Mouse (Mus musculus) MEL-GATA-1-ER (cell line): ENCODE data around the gene Sema5b.

Experiments used
- DNase-seq: peaks from one replicate; pipeline ENCODE4 v3.0.0-alpha.2; 2012; ENCODE audit warnings: low read depth; ENCODE audit errors: extremely low read depth

The Sema5b gene

DNA sequence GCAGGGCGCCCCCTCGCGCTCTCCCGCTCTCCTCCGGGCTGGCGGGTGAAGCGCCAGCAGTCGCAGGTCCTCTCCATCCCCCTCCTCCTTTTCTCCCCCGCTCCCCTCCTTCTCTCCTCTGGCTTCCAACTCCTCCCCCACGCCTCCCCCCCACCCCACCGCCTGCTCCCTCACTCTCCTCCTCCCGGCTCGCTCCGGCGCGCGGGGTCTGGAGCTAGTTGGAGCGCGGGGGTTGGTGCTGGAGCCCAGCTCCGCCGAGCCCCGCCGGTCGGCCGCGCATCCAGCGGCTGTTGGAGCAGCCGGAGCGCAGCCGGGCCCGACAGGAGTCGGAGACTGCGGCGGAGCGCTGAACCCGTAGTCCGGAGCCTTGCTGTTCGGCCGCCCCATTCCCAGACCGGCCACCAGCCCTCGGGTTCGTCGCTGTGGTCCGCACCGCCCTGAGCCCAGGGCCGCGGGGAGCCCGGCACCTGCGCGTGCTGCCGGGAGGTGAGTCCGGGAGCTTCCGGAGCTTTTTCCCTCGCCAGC, at the start of gene Sema5b:
Gene Sema5b, plus strand, starts transcription at position 29 of the 525 bp plus-strand sequence.
- DNase-seq = no peak

DNA sequence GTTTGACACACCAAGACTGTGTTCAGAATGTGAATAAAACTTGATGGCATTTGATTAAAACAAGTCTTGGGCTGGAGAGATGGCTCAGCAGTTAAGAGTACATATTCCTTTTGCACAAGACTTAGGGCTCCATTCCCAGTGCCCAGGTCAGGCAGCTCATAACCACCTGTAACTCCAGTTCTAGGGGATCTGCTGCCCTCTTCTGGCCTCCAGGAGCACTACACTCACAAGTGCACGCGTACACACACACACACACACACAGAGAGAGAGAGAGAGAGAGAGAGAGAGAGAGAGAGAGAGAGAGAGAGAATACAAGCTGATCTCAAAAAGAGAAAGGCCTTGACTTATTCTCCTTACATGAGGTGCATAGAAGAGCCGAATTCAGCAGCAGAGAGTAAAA, 40.6 kb upstream of the Sema5b start:
- DNase-seq = no peak

DNA sequence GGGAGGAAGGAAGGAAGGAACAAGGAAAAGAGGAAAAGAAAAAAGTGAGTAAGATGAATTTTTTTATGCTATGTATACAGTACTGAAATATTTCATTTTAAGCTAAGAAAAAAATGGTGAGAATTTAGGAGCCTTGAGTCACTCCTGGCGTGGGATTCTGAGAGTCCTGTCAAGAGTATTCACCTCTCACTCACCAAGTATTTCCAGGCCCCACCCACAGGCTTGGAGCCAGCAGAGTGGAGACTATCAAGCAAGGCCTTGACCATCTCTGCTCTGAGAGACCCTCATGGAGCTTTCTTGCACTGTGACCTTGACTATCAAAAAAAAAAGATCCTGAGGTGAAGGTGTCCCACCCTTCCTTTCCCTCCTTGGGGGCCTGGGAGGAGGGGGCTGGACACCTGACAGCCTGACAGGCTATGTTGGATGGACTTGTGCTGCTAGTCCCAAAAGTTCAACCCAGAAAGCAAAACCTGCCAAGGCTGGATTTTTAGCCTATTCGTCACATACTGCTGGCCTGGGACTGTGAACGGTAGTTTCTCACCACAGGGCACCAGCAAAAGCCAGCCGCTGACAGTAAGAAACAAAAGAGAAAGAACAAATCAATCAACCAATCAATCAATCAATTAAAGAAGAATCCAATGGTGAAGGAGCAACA, 39.7 kb upstream of the Sema5b start:
- DNase-seq = no peak

DNA sequence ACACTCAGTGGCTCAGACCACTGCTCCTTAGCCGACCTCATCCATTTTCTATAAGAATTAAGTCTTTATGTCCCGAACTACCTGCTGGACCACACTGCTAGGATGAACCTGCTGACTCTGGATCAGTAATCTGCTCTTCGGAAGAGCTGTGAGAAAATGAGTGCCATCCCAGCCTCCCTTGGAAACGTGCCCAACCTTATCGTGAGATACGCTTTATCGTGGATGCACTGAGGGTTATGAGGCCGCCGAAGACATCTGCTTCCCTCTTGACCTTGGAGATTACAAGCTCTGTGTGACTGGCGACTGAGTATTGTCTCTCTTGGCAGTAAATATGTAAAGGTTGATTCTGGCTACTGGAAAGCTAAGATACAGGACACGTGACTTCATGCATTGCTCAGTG, 38.5 kb upstream of the Sema5b start:
- DNase-seq = no peak

DNA sequence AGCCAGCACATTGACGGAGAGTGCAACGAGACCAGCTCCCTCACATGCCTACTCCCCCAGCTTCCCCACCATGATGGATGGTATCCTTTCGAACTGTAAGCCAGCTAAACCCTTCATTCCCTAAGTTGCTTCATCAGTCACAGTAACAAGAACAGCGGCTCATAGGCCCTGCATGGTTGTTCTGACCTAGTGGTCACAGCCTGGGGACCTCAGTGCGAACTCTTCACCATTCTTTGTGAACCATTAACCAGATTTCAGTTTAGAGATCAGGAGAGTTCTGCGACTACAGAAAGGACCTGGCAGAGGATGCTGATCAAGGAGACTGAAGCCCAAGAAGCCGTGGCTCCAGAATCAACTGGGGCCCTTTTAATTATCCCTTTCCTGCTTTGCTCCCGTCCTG, 36.7 kb upstream of the Sema5b start:
- no peak for DNase-seq

DNA sequence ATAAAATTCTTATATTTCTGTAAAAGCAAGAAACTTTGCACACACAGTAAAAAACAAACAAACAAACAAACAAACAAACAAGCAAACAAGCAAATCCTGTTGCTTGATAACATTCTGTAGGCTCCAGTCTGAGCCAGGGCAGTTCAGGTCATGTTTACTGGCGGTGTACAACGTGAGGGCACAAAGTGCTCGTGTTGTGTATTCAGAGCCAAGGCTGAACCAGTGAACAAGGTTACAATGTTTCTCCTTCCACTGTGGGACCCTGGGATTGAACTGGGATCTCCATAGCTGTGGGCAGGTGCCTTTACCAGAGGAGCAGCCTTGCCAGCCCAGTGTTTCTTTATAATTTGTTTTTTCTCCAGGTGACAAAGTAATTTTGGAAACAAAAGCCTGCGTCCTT, 35.2 kb upstream of the Sema5b start:
- DNase-seq = no peak

DNA sequence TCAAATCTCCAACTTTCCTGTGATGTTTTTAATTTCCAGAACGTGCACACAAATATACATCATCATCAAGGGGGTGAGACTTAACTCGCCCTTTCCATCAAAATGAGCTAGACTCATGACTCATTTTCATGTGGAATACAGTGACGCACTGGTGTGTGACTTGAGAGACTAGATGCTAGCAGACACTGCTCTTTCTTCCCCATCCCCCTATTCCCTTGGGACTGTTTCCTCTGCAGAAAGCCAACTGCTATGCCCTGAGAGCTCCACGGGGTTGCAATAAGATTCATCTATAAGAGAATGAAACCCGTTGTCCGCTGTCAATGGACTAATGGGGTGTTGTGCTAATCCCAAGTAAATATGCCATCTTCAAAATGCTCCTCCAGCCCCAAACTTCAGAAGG, 32.4 kb upstream of the Sema5b start:
- no peak for DNase-seq

DNA sequence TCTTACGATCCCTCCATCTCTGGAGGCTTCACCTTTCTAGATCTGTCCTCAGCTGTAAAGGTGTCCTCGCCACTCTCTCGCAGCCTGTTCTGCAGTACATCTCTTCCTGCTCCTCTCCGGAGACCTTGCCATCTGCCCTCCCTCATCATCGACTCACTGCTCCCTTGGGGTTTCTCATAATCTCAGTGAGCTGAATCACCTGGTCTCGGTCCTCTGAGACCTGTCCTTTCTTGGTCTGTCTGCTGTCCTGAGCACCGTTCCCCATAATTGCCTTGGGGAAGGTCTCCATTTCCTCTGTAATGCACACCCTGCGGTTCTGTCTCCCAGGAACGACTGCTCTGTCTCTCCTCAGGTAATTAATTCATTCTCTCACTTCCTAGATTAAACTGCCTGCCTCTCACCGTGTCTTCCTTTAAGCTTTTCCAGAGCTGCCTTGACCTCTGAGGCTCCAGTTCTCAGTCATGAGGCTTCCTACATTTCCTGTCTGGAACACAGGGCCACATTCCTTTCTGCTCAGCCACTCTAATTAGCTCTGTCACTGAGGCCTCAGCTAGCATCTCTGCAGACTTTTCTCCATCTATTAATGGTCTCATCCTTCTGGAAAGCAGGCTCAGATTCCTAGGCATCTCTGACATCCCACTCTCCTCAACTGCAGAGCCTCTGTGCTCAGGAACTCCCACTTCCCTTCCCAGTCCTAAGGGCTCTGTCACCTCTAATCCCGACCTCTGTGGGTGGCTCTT, 31.4 kb upstream of the Sema5b start:
- DNase-seq = no peak

DNA sequence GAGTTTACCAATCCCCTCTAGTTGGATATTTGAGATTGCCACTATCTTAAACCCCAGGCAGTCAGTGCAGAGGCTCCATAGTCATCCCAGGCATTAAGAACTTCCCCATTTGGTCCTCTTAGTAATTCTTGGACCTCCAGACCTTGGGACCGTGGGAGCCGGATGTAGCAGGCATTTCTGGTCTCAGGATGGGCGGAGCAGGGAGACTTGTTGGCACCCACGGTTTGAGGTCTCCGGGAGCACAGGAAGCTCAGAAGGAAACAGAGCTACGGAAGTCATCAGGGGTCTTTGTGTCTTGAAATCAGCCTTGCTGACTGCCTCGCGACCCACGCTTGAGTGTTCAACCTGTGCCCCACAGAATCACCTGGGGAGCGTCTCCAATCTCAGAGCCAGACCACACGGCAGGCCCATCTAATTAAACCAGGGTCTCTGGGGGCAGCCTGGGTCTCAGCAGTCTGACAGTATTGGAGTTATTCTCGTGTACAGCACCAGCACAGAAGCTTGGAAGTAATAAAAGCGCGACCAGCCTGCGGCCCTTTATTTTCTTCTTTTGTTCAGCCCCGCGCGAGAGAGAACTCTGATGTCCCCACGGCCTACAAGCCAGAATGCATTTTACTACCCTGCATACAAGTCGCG, 24.9 kb upstream of the Sema5b start:
- no peak for DNase-seq

DNA sequence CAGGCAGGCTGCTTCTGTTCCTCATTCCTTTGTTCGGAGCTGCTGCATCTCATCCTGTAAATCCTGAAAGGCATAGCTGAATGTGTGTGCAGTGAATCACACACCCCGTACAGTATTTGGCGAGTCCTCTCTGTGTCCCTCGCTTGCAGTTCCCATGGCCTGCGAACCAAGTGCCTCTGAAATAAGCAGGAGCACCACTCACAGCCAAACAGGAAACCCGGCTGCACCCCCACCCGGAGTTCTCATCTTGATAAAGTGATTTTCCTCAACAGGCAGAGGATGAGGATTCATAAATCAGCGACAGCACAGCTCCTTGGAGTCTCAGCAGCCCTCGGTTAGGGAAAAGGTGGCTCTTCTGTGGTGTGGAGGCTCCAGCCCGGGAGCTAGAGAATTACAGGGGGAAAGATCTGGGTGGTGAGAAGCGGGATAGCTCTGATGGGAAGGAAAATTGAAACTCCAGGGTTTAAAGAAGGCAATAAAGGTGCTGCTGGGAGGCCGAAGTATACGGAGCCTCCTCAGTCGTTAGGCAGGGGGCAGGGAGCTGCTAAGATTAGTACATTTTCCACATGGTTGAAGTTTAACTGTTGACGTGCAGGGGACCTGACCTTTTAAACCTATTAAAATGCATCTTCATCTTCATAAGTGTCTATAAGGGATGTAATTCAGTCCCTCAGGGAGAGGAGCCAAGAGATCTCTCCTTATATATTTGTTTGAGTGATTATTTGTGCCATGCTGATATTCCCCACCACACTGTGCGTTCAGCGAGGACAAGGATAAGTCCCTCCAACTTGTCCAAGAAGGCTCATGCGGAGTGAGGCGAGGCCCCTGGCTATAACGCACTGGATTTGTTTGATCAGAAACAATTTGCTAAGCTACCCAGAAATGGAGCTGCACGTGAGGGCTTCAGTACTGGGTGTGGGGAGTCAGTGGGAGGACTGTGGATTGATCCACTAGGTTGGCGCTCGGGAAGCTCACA, 22.7 kb upstream of the Sema5b start:
- DNase-seq = no peak

DNA sequence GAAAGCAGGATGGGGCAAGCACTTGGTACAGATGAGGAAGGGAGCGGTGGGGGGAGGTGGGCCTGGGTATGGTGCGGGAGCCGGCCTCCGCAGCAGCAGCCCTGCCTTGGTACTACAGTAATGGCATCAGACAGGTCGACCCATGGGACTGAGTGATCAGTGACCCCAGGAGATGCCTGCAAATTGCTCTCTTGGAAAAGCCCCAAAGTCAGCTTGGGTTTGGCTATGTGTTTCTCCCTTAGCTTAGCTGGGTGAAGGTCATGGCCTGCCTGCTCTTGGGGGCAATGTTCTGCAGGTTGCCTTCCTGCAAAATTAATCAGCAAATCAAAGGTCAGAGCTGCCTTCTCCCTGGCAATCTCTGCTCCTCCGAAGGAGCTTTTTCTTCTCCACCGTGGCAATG, 21.7 kb upstream of the Sema5b start:
- DNase-seq = no peak

DNA sequence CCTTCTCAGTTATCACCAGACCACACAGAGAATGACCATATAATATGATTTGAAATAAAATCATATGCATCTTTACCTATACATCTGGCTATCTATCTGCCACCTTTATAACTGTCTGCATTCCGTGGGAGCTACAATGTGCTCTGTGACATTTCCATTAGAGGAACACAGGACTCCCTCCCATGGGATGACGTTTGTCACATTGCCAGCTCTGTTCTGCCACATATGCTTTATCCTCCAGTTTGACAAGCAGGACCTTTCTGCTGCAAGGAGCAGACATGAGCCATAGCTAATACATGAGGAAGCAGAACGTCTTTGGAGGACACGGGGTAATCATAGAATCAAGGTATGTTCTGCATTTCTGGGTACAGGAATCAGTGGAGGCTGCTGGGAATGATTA, 16.7 kb upstream of the Sema5b start:
- no peak for DNase-seq

DNA sequence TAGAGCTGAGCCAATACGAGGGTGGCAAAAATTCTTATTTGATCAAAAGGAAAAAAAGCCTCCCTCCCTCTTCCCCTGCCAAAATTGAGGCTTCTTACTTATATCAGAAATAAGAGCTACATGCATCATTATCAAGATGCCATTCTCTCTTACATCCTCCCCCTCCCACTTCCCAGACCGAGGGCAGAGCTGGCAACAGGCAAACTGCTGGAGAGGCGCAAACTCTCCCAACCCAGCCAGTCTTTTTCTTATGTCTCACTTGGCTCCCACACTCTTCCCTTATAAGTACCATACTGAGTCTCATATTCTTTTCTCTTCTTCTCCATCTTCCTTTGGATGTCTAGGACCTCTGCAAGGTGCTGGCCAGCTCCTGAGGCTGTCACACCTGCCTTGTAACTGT, 6.3 kb upstream of the Sema5b start:
- no peak for DNase-seq

DNA sequence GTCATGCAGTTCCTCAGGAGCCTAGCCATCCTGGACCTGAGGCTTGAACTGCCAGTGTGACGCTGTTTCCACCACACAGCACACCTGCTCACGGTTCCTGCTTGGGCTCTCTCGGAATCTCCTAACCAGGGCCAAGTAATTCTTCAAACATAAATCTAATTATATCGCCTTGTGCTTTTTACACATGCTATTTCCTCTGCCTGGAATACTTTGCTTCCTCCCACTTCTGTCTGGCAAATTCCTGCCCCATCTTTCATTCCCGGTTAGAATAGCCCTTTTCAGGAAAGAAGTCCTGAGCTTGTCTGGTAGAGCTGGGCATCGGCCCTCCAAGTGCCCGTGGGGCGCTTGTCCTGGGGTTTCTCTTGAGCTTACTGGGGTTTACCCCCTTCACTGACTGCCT, 3.3 kb upstream of the Sema5b start:
- DNase-seq = no peak

DNA sequence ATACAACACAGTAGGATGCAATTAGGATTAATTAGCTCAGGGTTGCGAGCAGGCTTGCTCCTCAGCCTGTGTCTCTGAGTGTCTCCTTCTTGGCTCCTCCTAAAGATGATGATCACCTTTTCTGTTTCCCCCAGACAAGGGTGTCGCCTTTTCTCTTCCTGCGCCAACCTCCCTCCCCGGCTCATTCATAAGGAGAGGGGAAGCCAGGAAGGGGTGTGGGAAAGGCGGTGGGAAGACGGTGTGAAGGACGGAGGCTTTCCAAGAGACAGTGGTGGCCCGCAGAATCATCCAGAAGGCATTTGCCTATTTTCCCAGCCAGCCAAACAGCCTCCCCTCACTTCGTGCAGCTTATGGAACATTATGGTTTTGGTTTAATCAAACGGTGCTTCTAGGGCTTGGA, 1.9 kb upstream of the Sema5b start:
- DNase-seq = no peak

DNA sequence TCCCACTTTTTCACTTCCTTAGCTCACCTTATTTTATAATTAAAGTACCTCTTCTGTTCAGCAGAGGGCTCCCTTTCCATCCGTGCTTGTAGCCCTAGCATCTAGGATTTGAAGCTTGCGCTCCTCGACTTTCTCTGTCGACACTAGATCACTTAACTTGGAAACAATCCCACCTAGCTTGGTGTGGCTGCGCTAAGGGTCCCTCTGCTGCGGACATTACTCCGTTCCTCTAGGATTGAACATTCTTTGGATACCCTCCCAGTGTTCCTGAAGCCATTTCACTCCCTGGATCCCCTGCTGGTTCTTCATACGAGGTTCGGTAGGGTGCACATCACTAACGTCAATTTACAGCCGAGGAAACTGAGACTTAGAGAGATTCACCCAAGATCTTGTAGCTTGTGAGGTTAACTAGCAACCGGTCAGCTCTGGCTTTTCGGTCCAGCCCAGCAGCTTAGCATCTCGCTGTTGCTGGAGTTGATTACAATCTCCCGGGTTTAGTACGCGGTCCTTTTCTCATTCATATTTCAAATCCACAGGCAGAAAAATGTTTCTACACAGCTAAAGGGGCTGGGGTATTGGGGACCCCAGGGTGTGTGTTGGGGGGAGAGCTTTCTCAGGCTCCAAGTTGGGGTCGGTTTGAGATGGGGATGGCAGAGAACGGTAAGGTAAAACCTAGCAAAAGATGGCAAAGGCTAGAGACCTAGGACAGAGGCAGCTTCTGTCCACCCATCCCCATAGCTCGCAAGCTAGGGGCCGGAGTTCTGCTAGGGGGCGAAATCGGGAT, 420 bp upstream of the Sema5b start:
- no peak for DNase-seq

DNA sequence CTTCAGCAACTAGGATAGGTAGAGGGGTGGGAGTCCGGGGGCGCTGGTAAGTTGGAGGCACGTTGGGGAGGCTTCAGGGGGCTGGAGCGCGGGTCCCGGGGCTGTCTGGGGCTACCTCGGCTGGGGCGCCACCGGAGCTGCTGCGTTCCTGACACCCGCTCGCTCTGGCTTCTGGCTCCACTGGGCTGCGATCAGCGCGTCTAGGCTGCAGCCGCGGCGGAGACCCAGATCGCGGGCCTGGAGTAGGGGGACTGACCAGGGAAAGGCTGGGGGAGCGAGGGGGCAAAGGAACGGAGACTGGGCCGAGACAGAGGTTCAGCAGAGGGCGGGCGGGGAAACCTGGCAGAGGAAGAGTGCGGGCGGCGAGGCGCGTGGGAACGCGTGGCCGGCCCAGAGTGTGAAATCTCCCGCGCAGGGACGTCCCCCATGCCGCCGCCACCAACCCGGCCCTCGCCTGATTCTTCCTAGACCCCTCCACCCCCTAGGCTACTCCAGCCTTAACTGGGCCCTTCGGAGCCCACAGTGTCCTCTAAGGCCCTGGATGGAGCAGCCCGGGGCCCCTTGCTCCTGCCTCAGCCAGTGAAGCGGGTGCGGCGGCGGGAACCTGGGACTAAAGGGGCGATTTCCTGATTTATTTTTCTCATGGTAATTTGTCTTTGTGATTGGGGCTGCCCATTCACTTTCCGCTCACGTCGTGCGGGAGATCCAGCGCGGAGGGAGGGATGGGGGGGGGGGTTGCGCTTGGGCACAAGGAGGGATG, 896 bp downstream of the Sema5b start:
- no peak for DNase-seq

DNA sequence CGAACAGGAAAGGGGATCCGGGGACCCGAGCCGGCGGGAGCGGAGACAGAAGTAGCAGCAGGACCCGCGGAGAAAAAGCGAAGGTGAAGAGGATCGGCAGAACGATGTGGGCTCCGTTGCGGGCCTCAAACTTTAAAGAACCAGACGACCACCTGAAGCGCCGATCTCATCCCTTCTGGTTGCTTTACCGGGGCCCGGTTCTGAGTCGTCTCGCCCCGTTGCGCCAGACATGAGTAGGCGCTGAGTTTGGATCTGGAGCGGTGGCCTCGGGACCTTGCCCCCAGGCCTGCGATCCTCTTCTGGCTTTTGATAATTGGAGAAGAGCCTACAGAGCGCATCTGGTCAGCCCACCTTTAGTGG, 1.5 kb downstream of the Sema5b start:
- no peak for DNase-seq

DNA sequence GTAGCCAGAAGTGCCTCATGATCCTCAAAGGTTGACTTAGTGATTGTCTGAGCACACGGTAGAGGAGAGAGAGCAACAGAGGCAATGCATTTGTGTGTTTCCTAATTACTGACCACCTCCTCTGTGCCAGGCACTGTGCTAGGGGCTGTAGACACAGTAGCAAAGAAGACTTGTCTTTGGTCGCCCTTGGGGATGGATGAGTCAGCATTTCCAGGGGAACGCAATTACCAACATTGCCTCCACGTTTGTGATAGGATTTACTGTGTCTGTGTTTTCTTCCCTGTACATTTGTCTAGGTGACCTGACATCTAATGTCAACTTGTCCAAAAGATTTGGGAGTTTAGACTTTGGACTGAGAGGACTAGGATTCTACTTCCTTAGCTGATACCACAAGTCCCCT, 4.8 kb downstream of the Sema5b start:
- DNase-seq = no peak

DNA sequence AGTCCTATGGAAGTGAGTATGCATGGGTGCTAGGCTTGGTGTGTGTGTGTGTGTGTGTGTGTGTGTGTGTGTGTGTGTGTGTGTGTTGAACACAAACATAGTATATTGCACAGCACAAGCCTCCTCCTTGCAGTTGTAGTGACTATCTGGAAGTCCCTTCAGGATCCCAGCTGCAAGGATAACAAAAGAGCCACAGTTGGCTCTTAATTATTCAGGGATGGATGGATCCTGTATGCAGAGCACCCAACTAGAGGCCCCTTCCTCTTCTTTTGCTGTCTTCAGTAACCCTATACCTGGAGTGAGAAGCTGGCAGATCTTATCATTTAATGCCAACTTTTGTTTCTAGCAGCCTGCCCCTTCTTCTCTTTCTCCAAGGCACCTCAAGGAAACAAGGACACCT, 7.0 kb downstream of the Sema5b start:
- DNase-seq = no peak
